Mouse (Mus musculus): Measurements from ENCODE around the gene Akr1b7.
"Not testable (repeated sequence)": the region's sequence is repeated elsewhere in the genome, so short reads cannot be mapped to it uniquely, and the experiment has no call there.

- TF ChIP-seq CTCF (IDR thresholded peaks at IDR 0.05; ENCODE audit: control insufficient read depth, insufficient read depth, low read length); POLR2A (IDR thresholded peaks at IDR 0.05; ENCODE audit: borderline replicate concordance, control insufficient read depth, low read depth, low read length): not testable (repeated sequence)
Measured at GRCm38 (mm10) chr6:34375888-34376287, 36.2 kb upstream of the Akr1b7 start.
